Comparison of ENCODE assay signal across 25 mouse cellular contexts in genomic region chr12:107036357-107036756, GRCm38 (mm10).
DNase-seq lines count a peak whose midpoint lies in the region.
"Had no signal": no experiment of that assay in that cellular context is flagged by ENCODE, and none has a peak within 500 bp of the region (broad histone marks: within the 10 kb centered on the region; RNA-seq: fewer than 3 reads in every experiment).

No protein-coding gene starts in this region.

- intact Hi-C loops in heart, postnatal 10 days (cut with DNase I): no loop called here

- no peak overlapping the region for H3K4me3 ChIP-seq in embryonic facial prominence, embryonic 10.5 days
- H3K4me3 ChIP-seq: embryonic facial prominence, embryonic 12.5 days; embryonic facial prominence, embryonic 15.5 days; forebrain, embryonic 15.5 days; hindbrain, embryonic 10.5 days; hindbrain, embryonic 15.5 days had no signal

- DNase-seq in heart, adult 11 months: peak; percentile 30
- DNase-seq in heart, postnatal 10 days: no peak
- peak; percentile 65 for DNase-seq in thymus, postnatal 0 days (ENCODE audit: low spot score)
- DNase-seq in thymus, adult 18-20 months: no peak
- peak; percentile 21 for DNase-seq in retina, embryonic 14.5 days (ENCODE audit: low spot score)
- DNase-seq in thymus, postnatal 25 days: peak; percentile 39
- no peak for DNase-seq in liver
- DNase-seq in embryonic facial prominence, embryonic 10.5 days (ENCODE audit: low spot score): no peak
- DNase-seq: adrenal gland, postnatal 10 days; adrenal gland, postnatal 36 days; B cell, adult 2 months; cerebellum, adult 11 months; cerebellum, adult 2 months; cerebellum, adult 9-11 months; cerebellum, postnatal 25 days; gastrocnemius, postnatal 36 days; heart, postnatal 36 days had no signal

- H3K36me3 ChIP-seq in embryonic facial prominence, embryonic 10.5 days (replicated peaks): no peaks in the 10 kb centered on the region
- H3K36me3 ChIP-seq: embryonic facial prominence, embryonic 12.5 days; embryonic facial prominence, embryonic 15.5 days; forebrain, embryonic 15.5 days; G1E; hindbrain, embryonic 10.5 days; hindbrain, embryonic 15.5 days had no signal

- WGBS in embryonic facial prominence, embryonic 10.5 days: 72% methylated on average over 6 of the region's 6 CpGs

- H3K27ac ChIP-seq in embryonic facial prominence, embryonic 10.5 days (replicated peaks): no peak overlapping the region
- H3K27ac ChIP-seq: embryonic facial prominence, embryonic 12.5 days; embryonic facial prominence, embryonic 15.5 days; forebrain, embryonic 15.5 days; hindbrain, embryonic 10.5 days; hindbrain, embryonic 15.5 days had no signal

- H3K27me3 ChIP-seq in embryonic facial prominence, embryonic 10.5 days (replicated peaks; ENCODE audit: low read depth, poor library complexity, severe bottlenecking): no peaks in the 10 kb centered on the region
- H3K27me3 ChIP-seq: CH12.LX; embryonic facial prominence, embryonic 12.5 days; embryonic facial prominence, embryonic 15.5 days; forebrain, embryonic 15.5 days; hindbrain, embryonic 15.5 days; Patski had no signal

- H3K4me1 ChIP-seq in embryonic facial prominence, embryonic 10.5 days: peaks cover 9% of the 10 kb centered on the region
- H3K4me1 ChIP-seq: embryonic facial prominence, embryonic 15.5 days; forebrain, embryonic 15.5 days; hindbrain, embryonic 15.5 days had no signal

- no peaks in the 10 kb centered on the region for H3K9me3 ChIP-seq in embryonic facial prominence, embryonic 10.5 days
- H3K9me3 ChIP-seq: embryonic facial prominence, embryonic 12.5 days; embryonic facial prominence, embryonic 15.5 days; forebrain, embryonic 15.5 days; hindbrain, embryonic 10.5 days; hindbrain, embryonic 15.5 days had no signal

Comparison
In these comparisons a context has a peak if more than half of its experiments do, and no peak if none do; other contexts are left out.
1. DNase-seq: peak in heart, adult 11 months (single experiment), thymus, postnatal 0 days (single experiment), retina, embryonic 14.5 days (single experiment) and thymus, postnatal 25 days (single experiment); none in heart, postnatal 10 days (0 of 2), thymus, adult 18-20 months (0 of 2), liver (single experiment) and embryonic facial prominence, embryonic 10.5 days (single experiment).